Mouse (Mus musculus) cerebellum, adult 8-10 months (tissue): ENCODE results near the gene Atf6.

Experiments
- DNase-seq: peaks from one replicate; pipeline ENCODE4 v3.0.0; 2022

The Atf6 gene

GRCm38 (mm10) chr1:170766997-170767396 is 100.6 kb downstream of the Atf6 start:
- no peak for DNase-seq

- DNase-seq: no peak
These were observed 102.8 kb downstream of the Atf6 start for GRCm38 (mm10) chr1:170764798-170765197.

- no peak for DNase-seq
These were observed 105.9 kb downstream of the Atf6 start for GRCm38 (mm10) chr1:170761634-170762033.

- DNase-seq: no peak
These were observed 114.0 kb downstream of the Atf6 start for GRCm38 (mm10) chr1:170753597-170753996.

- DNase-seq: no peak
These were observed 115.8 kb downstream of the Atf6 start for GRCm38 (mm10) chr1:170751797-170752196.

- no peak for DNase-seq
These were observed 121.0 kb downstream of the Atf6 start for GRCm38 (mm10) chr1:170746523-170746922.

GRCm38 (mm10) chr1:170741497-170742246 is 125.9 kb downstream of the Atf6 start:
- DNase-seq: no peak

GRCm38 (mm10) chr1:170734866-170735265 is 132.7 kb downstream of the Atf6 start:
- DNase-seq: peak; percentile 11

GRCm38 (mm10) chr1:170732596-170732890 is 135.0 kb downstream of the Atf6 start:
- no peak for DNase-seq

- no peak for DNase-seq
These were observed 135.5 kb downstream of the Atf6 start for GRCm38 (mm10) chr1:170731865-170732595.

- DNase-seq: no peak
These were observed 138.2 kb downstream of the Atf6 start for GRCm38 (mm10) chr1:170729267-170729962.

GRCm38 (mm10) chr1:170728524-170728923 is 139.0 kb downstream of the Atf6 start:
- no peak for DNase-seq

- no peak for DNase-seq
These were observed 146.0 kb downstream of the Atf6 start for GRCm38 (mm10) chr1:170721560-170721959.

GRCm38 (mm10) chr1:170718133-170718810 is 149.3 kb downstream of the Atf6 start:
- no peak for DNase-seq

GRCm38 (mm10) chr1:170717241-170717828 is 150.2 kb downstream of the Atf6 start:
- no peak for DNase-seq

- no peak for DNase-seq
These were observed 155.8 kb downstream of the Atf6 start for GRCm38 (mm10) chr1:170711731-170712130.

- DNase-seq: no peak
These were observed 157.6 kb downstream of the Atf6 start for GRCm38 (mm10) chr1:170709969-170710368.

- DNase-seq: no peak
These were observed 158.1 kb downstream of the Atf6 start for GRCm38 (mm10) chr1:170709481-170709880.

- DNase-seq: no peak
These were observed 158.5 kb downstream of the Atf6 start for GRCm38 (mm10) chr1:170709034-170709433.

- no peak for DNase-seq
These were observed 161.5 kb downstream of the Atf6 start for GRCm38 (mm10) chr1:170706046-170706445.

- DNase-seq: no peak
These were observed 162.5 kb downstream of the Atf6 start for GRCm38 (mm10) chr1:170704911-170705594.

- no peak for DNase-seq
These were observed 163.5 kb downstream of the Atf6 start for GRCm38 (mm10) chr1:170704103-170704502.
